Mouse (Mus musculus): ENCODE measurements at regions not wholly inside any gene's neighbourhood (a gene's known extent, or its start where the extent isn't known, plus 50 kb on each side); places are given as distances from the start of the nearest gene placed in this dataset.

- no peak for TF ChIP-seq CTCF (IDR thresholded peaks at IDR 0.05; ENCODE audit: low read depth, low read length)
- TF ChIP-seq POLR2A (IDR thresholded peaks at IDR 0.05; ENCODE audit: insufficient read depth, low read length), result no peak
Measured at GRCm38 (mm10) chr15:62802770-62803169, 1042.2 kb downstream of the Gsdmc2 start.
